Mouse (Mus musculus) kidney, embryonic 15.5 days (tissue): Measurements from ENCODE around the gene Ccdc113. TPM values are rescaled to one million over a fixed set of nuclear protein-coding genes. Genes with fewer than 3 reads are reported as not detected.
"Not testable (repeated sequence)": the region's sequence is repeated elsewhere in the genome, so short reads cannot be mapped to it uniquely, and the experiment has no call there.

Experiments
- ATAC-seq: fragments of 200-750 bp; cut with Nextera tagmentation; replicated peaks from 2 replicates; pipeline ENCODE4 v1.8.0; 2017; ENCODE audit warnings: moderate TSS enrichment; ENCODE audit not compliant: low FRiP score
- H3K27ac ChIP-seq: fragments of 300-500 bp; sonication (generic); 2 replicates; pipeline ENCODE4 v1.5.1; 2015; ENCODE audit warnings: mild to moderate bottlenecking, inconsistent platforms
- H3K27me3 ChIP-seq: fragments of 300-500 bp; sonication (generic); 2 replicates; pipeline ENCODE4 v1.6.1; 2015; ENCODE audit warnings: inconsistent platforms
- H3K36me3 ChIP-seq: fragments of 300-500 bp; sonication (generic); 2 replicates; pipeline ENCODE4 v1.6.1; 2015; ENCODE audit warnings: inconsistent platforms
- H3K4me1 ChIP-seq: fragments of 300-500 bp; sonication (generic); 2 replicates; pipeline ENCODE4 v1.6.1; 2015; ENCODE audit warnings: inconsistent platforms
- H3K4me2 ChIP-seq: fragments of 300-500 bp; sonication (generic); 2 replicates; pipeline ENCODE4 v1.6.1; 2015; ENCODE audit warnings: moderate library complexity, mild to moderate bottlenecking, inconsistent platforms
- H3K4me3 ChIP-seq: fragments of 300-500 bp; sonication (generic); replicated peaks from 2 replicates; pipeline ENCODE4 v1.5.1; 2015; ENCODE audit warnings: mild to moderate bottlenecking, inconsistent platforms
- H3K9ac ChIP-seq: fragments of 300-500 bp; sonication (generic); 2 replicates; pipeline ENCODE4 v1.6.1; 2015; ENCODE audit warnings: mild to moderate bottlenecking, inconsistent platforms
- H3K9me3 ChIP-seq: fragments of 300-500 bp; sonication (generic); replicated peaks from 2 replicates; pipeline ENCODE4 v1.6.1; 2016; ENCODE audit warnings: inconsistent platforms
- WGBS: fragments of 180-500 bp; shearing (Covaris S2); methylation state at CpG from one replicate; pipeline ENCODE4 v1.1.7; 2015; ENCODE audit warnings: mixed read lengths; 5-methylcytosine and 5-hydroxymethylcytosine counted together
- polyA plus RNA-seq: library from polyadenylated mRNA; unstranded; fragments of >200 nt; fragmentation: Nextera tagmentation; extraction: Ambion mirVana; gene quantifications from 2 replicates; pipeline ENCODE4 v1.2.1, GENCODE M21; 2015

The Ccdc113 gene
- polyA plus RNA-seq, 1 experiment from 2014 or later = 0.83 TPM

DNA sequence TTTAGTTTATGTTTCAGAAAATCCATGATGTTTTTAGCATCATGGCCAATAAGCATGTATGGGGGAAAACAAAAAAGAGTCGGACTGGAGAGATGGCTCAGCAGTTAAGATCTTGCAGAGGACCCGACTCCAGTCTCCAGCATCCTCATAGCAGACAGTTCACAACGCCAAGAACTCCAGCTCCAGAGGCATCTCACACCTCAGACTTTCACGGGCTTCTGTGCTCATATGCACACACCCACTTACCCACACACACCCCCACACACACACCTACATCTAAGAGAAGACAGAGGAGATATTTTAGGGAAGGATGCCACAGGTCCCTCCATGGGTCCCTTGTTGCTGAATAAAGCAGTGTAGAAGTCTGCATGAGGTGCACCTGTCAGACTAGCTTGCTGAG lies 56.7 kb downstream of the Ccdc113 start:
- Histone ChIP-seq H3K4me2 (no peak overlapping the region), H3K4me1 (no peaks in the 10 kb centered on the region), H3K36me3 (no peaks in the 10 kb centered on the region), H3K27me3 (no peaks in the 10 kb centered on the region), H3K4me3 (no peak overlapping the region), H3K9me3 (no peaks in the 10 kb centered on the region), H3K9ac (no peak overlapping the region), H3K27ac (no peak overlapping the region)
- ATAC-seq = no peak
- WGBS = 88% methylated on average over 4 of the region's 4 CpGs

DNA sequence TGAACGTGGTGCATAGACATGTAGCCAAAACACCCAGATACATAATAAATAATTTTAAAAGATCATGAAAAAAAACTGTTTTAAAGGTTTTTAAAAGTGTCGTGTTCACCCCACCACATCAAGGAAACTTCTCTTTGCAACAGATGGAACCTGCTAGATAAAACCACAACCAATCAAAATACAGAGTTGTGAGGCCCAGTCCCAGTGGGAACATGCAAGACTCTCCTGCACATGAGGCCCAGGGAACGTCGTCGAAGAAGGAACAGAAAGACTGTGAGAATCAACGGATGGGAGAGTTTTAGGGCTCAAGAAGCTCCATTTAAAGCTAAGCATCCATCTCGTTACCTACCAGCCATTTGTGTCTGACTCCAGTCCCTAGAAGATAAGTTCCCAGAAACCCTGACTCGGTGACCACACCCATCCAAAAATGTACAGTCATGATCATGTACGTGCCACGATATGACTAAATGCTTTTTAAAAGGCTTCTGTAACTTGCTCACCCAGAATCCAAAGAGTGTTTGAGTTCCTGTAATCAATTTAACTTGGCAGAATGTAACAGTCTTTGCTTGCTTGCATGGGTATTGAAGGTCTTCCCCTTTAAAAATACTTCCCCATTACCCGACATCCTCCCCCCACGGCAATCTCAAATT lies 58.4 kb downstream of the Ccdc113 start:
- 85% methylated on average over 12 of the region's 12 CpGs for WGBS
- Histone ChIP-seq H3K4me3 (no peak overlapping the region), H3K9me3 (no peaks in the 10 kb centered on the region), H3K27ac (no peak overlapping the region), H3K36me3 (no peaks in the 10 kb centered on the region), H3K4me2 (no peak overlapping the region), H3K4me1 (no peaks in the 10 kb centered on the region), H3K9ac (no peak overlapping the region), H3K27me3 (no peaks in the 10 kb centered on the region)
- ATAC-seq = no peak

GRCm38 (mm10) chr8:95593439-95594393 lies 59.8 kb downstream of the Ccdc113 start:
- 89% methylated on average over 7 of the region's 7 CpGs for WGBS
- H3K9me3 ChIP-seq = no peaks in the 10 kb centered on the region
- no peak overlapping the region for H3K4me3 ChIP-seq
- H3K4me1 ChIP-seq = no peaks in the 10 kb centered on the region
- H3K9ac ChIP-seq = no peak overlapping the region
- no peaks in the 10 kb centered on the region for H3K27me3 ChIP-seq
- no peaks in the 10 kb centered on the region for H3K36me3 ChIP-seq
- no peak overlapping the region for H3K4me2 ChIP-seq
- no peak for ATAC-seq
- H3K27ac ChIP-seq = no peak overlapping the region

DNA sequence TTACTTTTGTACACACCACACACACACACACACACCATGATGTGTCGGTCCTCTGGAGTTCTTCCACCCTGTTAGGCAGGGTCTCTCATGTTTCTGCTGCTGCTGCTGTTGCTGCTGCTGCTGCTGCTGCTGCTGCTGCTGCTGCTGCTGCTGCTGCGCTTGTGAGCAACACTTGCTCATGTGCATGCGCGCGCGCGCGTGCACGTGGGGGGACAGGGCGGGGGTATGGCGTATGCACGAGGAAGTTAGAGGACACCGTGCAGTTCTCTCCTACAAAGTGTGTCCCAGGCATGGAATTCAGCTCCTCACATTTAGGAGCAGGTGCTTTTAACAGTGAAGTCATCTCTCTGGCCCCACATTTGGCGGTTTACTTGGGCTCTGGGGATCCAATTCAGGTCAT lies 61.2 kb downstream of the Ccdc113 start:
- no peak for ATAC-seq
- H3K4me1 ChIP-seq = no peaks in the 10 kb centered on the region
- no peak overlapping the region for H3K27ac ChIP-seq
- no peaks in the 10 kb centered on the region for H3K9me3 ChIP-seq
- no peak overlapping the region for H3K4me3 ChIP-seq
- 87% methylated on average over 14 of the region's 14 CpGs for WGBS
- no peaks in the 10 kb centered on the region for H3K36me3 ChIP-seq
- no peaks in the 10 kb centered on the region for H3K27me3 ChIP-seq
- no peak overlapping the region for H3K4me2 ChIP-seq
- no peak overlapping the region for H3K9ac ChIP-seq

- Histone ChIP-seq H3K36me3 (no peaks in the 10 kb centered on the region), H3K4me3 (no peak overlapping the region), H3K9ac (no peak overlapping the region), H3K9me3 (no peaks in the 10 kb centered on the region), H3K27me3 (peaks cover 6% of the 10 kb centered on the region; the same call in 1 of the 2 replicates), H3K27ac (no peak overlapping the region), H3K4me2 (no peak overlapping the region), H3K4me1 (no peaks in the 10 kb centered on the region)
- 55% methylated on average over 4 of the region's 4 CpGs for WGBS
- no peak for ATAC-seq
Measured at GRCm38 (mm10) chr8:95596841-95597241, 63.0 kb downstream of the Ccdc113 start.

DNA sequence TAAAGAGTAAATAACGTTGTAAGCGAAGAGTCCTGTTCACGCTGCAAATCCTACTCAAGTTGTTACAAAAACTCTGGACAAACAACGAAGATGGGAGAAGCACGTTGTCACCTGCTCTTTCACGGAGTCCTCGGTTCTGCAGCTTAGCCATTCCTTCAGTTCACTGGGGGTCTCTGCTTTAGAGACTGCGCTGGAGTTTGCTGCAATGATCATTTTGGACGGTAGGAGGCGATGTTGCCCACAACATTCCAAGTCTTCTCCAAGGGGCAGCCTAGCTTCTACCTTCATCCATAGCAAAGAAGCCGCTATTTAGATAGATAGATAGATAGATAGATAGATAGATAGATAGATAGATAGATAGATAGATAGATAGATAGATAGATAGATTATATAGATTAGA lies 66.0 kb downstream of the Ccdc113 start:
- Histone ChIP-seq H3K9ac (no peak overlapping the region), H3K36me3 (no peaks in the 10 kb centered on the region), H3K4me3 (no peak overlapping the region), H3K27me3 (peaks cover 6% of the 10 kb centered on the region; the same call in 1 of the 2 replicates), H3K27ac (no peak overlapping the region), H3K4me2 (0 out of 2 replicates have a peak overlapping the region, but pooled peaks have one; percentile 9), H3K4me1 (no peaks in the 10 kb centered on the region), H3K9me3 (no peaks in the 10 kb centered on the region)
- no peak for ATAC-seq
- 13% methylated on average over 11 of the region's 11 CpGs for WGBS

DNA sequence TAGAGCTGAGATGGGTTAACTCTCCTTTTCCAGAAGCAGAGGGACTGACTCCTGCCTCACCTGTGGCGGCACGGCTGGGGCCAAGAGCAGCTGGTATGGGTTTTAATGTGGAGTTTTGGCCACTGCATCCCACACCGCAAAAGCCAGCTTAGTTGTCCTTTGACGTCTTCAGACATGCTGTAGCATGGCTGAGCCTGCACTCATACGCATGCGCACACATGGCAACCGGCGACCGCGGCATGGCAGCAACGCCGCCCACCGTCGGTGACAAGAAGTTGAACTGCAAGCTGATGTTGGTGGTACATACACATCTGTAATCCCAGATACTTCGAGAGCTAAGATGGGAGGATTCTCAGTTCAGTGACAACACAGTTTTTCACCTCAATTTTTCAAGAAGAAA lies 67.4 kb downstream of the Ccdc113 start:
- H3K36me3 ChIP-seq = no peaks in the 10 kb centered on the region
- H3K4me1 ChIP-seq = no peaks in the 10 kb centered on the region
- no peak overlapping the region for H3K9ac ChIP-seq
- H3K9me3 ChIP-seq = no peaks in the 10 kb centered on the region
- ATAC-seq = no peak
- H3K4me3 ChIP-seq = no peak overlapping the region
- H3K4me2 ChIP-seq = no peak overlapping the region
- WGBS = 77% methylated on average over 15 of the region's 15 CpGs
- no peak overlapping the region for H3K27ac ChIP-seq
- peaks cover 6% of the 10 kb centered on the region; the same call in 1 of the 2 replicates for H3K27me3 ChIP-seq

- Histone ChIP-seq H3K9me3 (no peaks in the 10 kb centered on the region), H3K9ac (no peak overlapping the region), H3K36me3 (no peaks in the 10 kb centered on the region), H3K4me3 (no peak overlapping the region), H3K4me2 (no peak overlapping the region), H3K27me3 (peaks cover 6% of the 10 kb centered on the region; the same call in 1 of the 2 replicates), H3K27ac (no peak overlapping the region), H3K4me1 (no peaks in the 10 kb centered on the region)
- no peak for ATAC-seq
- WGBS = 80% methylated on average over 2 of the region's 2 CpGs
Measured at GRCm38 (mm10) chr8:95602168-95602567, 68.3 kb downstream of the Ccdc113 start.

DNA sequence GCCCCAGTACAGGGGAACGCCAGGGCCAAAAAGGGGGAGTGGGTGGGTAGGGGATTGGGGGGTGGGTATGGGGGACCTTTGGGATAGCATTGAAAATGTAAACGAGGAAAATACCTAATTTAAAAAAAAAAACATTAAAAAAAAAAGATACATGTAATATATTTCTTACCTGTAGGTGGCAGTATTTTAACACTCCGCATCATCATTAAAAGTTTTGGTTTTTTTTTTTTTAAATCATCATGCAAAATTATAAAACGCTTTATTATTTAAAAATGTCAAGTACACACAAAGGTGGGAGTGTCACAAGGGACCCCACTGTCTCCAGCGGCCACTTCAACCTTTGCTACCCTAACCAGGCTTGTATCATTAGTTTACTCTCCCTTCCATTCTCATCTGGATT lies 72.6 kb downstream of the Ccdc113 start:
- H3K36me3 ChIP-seq, H3K9me3 ChIP-seq, H3K9ac ChIP-seq, H3K4me2 ChIP-seq, H3K27ac ChIP-seq, ATAC-seq, H3K27me3 ChIP-seq, H3K4me1 ChIP-seq, H3K4me3 ChIP-seq: not testable (repeated sequence)
- 21% methylated on average over 4 of the region's 5 CpGs for WGBS

- WGBS = 68% methylated on average over 9 of the region's 9 CpGs
- Histone ChIP-seq H3K4me1 (no peaks in the 10 kb centered on the region), H3K4me2 (no peak overlapping the region), H3K4me3 (no peak overlapping the region), H3K27ac (no peak overlapping the region), H3K9me3 (no peaks in the 10 kb centered on the region), H3K36me3 (no peaks in the 10 kb centered on the region), H3K9ac (no peak overlapping the region), H3K27me3 (peaks cover 3% of the 10 kb centered on the region; the same call in 1 of the 2 replicates)
- no peak for ATAC-seq
Measured at GRCm38 (mm10) chr8:95607210-95607609, 73.3 kb downstream of the Ccdc113 start.
